8 mouse cellular contexts compared by ENCODE assay signal in the genomic region with DNA sequence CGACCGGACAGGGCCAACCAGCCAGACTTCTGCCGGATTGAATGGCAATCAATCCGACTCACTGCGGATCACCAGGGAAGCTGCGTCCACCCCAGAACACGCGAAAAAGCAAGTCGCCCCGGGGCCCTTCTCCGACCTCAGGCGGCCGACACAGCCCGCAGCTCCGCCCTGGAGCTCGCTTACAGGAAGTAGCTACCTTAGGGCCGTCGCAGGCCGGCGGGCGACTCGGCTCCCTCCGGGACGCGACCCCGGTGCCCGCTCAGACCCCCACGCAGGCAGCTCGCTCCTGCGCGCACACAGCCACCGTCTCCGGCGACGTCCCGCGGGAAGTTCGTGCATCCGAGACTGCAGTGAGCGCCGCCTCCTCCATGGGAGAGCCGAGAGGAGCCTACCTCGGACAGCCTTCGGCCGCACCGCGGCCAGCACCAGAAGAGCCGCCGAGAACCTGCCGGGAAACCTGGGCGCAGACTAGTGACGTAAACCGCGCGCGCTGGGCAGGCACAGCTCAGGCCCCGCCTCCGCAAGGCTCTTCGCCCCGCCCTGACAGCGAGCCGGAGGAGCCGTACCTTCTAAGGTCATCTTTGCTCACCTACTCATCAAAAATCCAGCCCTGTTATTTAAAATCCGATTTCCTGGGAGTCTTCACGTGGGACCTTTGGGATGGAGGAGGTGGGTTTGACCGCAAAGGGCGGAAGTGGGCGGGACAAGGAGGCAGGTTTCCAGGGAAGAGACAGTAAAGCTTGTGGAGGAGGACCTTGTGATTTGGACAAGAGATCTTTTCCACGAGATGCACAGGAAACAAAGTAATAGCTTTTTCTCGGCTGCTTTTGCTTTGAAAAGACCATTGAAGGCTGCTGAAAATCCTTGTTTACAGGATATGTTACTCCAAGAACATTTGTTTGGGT. TPM values are rescaled to one million over a fixed set of nuclear protein-coding genes. Genes with fewer than 3 reads are reported as not detected.
A peak's percentile ranks its signal among the peaks of the same experiment; 100 is the strongest.
DNase-seq lines count a peak whose midpoint lies in the region; ATAC-seq and TF ChIP-seq lines count a peak whose summit lies in the region.

Gene Nipa2, minus strand, starts transcription at position 473 of the 905 bp plus-strand sequence.

- no peak for TF ChIP-seq RAD21 in CH12.LX (IDR thresholded peaks at IDR 0.05; ENCODE audit: low read depth, low read length)

- in situ Hi-C loops in CH12.LX (cut with MboI; ENCODE audit: low pct_ligation_motif_present, low pct_unique_long_range_greater_than_20kb, low sequenced_read_pairs), result no loop called here

- peak within 1 kb of the TSS; percentile 73 for H3K4me2 ChIP-seq in CH12.LX (ENCODE audit: insufficient read depth, low read depth, poor library complexity, severe bottlenecking)
- peak within 1 kb of the TSS; percentile 63 for H3K4me2 ChIP-seq in forebrain, embryonic 11.5 days (ENCODE audit: low read depth, low read length, severe bottlenecking)
- peak within 1 kb of the TSS; percentile 88 for H3K4me2 ChIP-seq in heart, embryonic 16.5 days (ENCODE audit: low read depth, low read length)
- peak within 1 kb of the TSS; percentile 73 for H3K4me2 ChIP-seq in liver, embryonic 15.5 days
- H3K4me2 ChIP-seq in neural tube, embryonic 12.5 days (replicated peaks), result peak within 1 kb of the TSS; percentile 70

- TF ChIP-seq CTCF in CH12.LX (conservative IDR thresholded peaks at IDR 0.05 in 1 of 2, IDR thresholded peaks at IDR 0.05 in 1 of 2; ENCODE audit: low read depth in 2 of 2, low read length in 2 of 2), result no peak

- H3K27ac ChIP-seq in CH12.LX (ENCODE audit: insufficient read depth, low read depth), result peak within 1 kb of the TSS; percentile 83
- H3K27ac ChIP-seq in forebrain, embryonic 11.5 days (ENCODE audit: low read depth, low read length), result peak within 1 kb of the TSS; percentile 77
- H3K27ac ChIP-seq in heart, embryonic 16.5 days (ENCODE audit: low read length), result peak within 1 kb of the TSS; percentile 89
- H3K27ac ChIP-seq in liver, embryonic 15.5 days (replicated peaks), result peak within 1 kb of the TSS; percentile 91
- H3K27ac ChIP-seq in neural tube, embryonic 12.5 days, result peak within 1 kb of the TSS; percentile 67

- H3K36me3 ChIP-seq in CH12.LX (replicated peaks in 1 of 2; ENCODE audit: control insufficient read depth in 1 of 2, insufficient read depth in 1 of 2, low read length in 1 of 2), result peaks cover 0 to 12% of the 10 kb centered on the region in 2 experiments
- H3K36me3 ChIP-seq in forebrain, embryonic 11.5 days (ENCODE audit: control insufficient read depth, insufficient read depth, low read length), result no peaks in the 10 kb centered on the region
- no peaks in the 10 kb centered on the region for H3K36me3 ChIP-seq in heart, embryonic 16.5 days (ENCODE audit: control insufficient read depth, insufficient read depth)
- peaks cover 11% of the 10 kb centered on the region; the same call in 1 of the 2 replicates for H3K36me3 ChIP-seq in liver, embryonic 15.5 days (replicated peaks)
- no peaks in the 10 kb centered on the region for H3K36me3 ChIP-seq in neural tube, embryonic 12.5 days

- H3K4me3 ChIP-seq in CH12.LX (replicated peaks in 1 of 3; ENCODE audit: low read depth in 2 of 3, low read length in 2 of 3, poor library complexity in 1 of 3), result peak within 1 kb of the TSS; percentile 84 to 98 (median 93)
- peak within 1 kb of the TSS; percentile 89 for H3K4me3 ChIP-seq in forebrain, embryonic 11.5 days (ENCODE audit: low read depth, low read length)
- H3K4me3 ChIP-seq in heart, embryonic 16.5 days (ENCODE audit: low read length), result peak within 1 kb of the TSS; percentile 96
- peak within 1 kb of the TSS; percentile 87 for H3K4me3 ChIP-seq in liver, embryonic 15.5 days (replicated peaks)
- peak within 1 kb of the TSS; percentile 90 for H3K4me3 ChIP-seq in neural tube, embryonic 12.5 days

- TF ChIP-seq POLR2A in CH12.LX (IDR thresholded peaks at IDR 0.05; ENCODE audit: low read depth, low read length), result peak; percentile 98

- H3K9ac ChIP-seq in CH12.LX (ENCODE audit: insufficient read depth, low read depth), result peak within 1 kb of the TSS; percentile 88
- H3K9ac ChIP-seq in forebrain, embryonic 11.5 days (ENCODE audit: low read length), result peak within 1 kb of the TSS; percentile 89
- H3K9ac ChIP-seq in heart, embryonic 16.5 days (ENCODE audit: low read length), result peak within 1 kb of the TSS; percentile 96
- peak within 1 kb of the TSS; percentile 89 for H3K9ac ChIP-seq in liver, embryonic 15.5 days
- H3K9ac ChIP-seq in neural tube, embryonic 12.5 days, result peak within 1 kb of the TSS; percentile 89

- H3K9me3 ChIP-seq in CH12.LX (replicated peaks; ENCODE audit: low read length), result no peaks in the 10 kb centered on the region
- no peaks in the 10 kb centered on the region for H3K9me3 ChIP-seq in forebrain, embryonic 11.5 days (ENCODE audit: control insufficient read depth, low read length)
- H3K9me3 ChIP-seq in heart, embryonic 16.5 days (replicated peaks; ENCODE audit: control insufficient read depth, low read length), result no peaks in the 10 kb centered on the region
- H3K9me3 ChIP-seq in liver, embryonic 15.5 days (replicated peaks), result no peaks in the 10 kb centered on the region
- no peaks in the 10 kb centered on the region for H3K9me3 ChIP-seq in neural tube, embryonic 12.5 days

- no peaks in the 10 kb centered on the region for H3K27me3 ChIP-seq in CH12.LX (replicated peaks)
- no peaks in the 10 kb centered on the region for H3K27me3 ChIP-seq in forebrain, embryonic 11.5 days (ENCODE audit: control insufficient read depth, insufficient read depth, low read length)
- no peaks in the 10 kb centered on the region for H3K27me3 ChIP-seq in heart, embryonic 16.5 days (ENCODE audit: control insufficient read depth, insufficient read depth, low read length)
- H3K27me3 ChIP-seq in liver, embryonic 15.5 days, result no peaks in the 10 kb centered on the region
- H3K27me3 ChIP-seq in neural tube, embryonic 12.5 days (replicated peaks), result no peaks in the 10 kb centered on the region

- dilution Hi-C loops in CH12.LX (cut with MboI; ENCODE audit: extremely low pct_ligation_motif_present, extremely low pct_unique_long_range_greater_than_20kb, low sequenced_read_pairs), result no loop called here

- TF ChIP-seq EP300 in CH12.LX (IDR thresholded peaks at IDR 0.05; ENCODE audit: low read length), result no peak

- H3K79me2 ChIP-seq in CH12.LX (replicated peaks; ENCODE audit: control insufficient read depth, extremely low read depth, insufficient read depth, poor library complexity, severe bottlenecking), result peaks cover 30% of the 10 kb centered on the region

- peak; percentile 89 for DNase-seq in CH12.LX (ENCODE audit: extremely low read depth)
- peak; percentile 85 for DNase-seq in c-Kit-positive CD71-positive TER-119-negative erythroid progenitor cells, embryonic 14.5 days (ENCODE audit: low read depth)
- peak; percentile 96 for DNase-seq in forebrain, embryonic 11.5 days (ENCODE audit: low spot score)
- peak; percentile 94 to 98 for DNase-seq in kidney, postnatal 36 days
- peak; percentile 87 for DNase-seq in telencephalon, adult 2 months (ENCODE audit: low read depth, low spot score)

- ATAC-seq in forebrain, embryonic 11.5 days (replicated peaks; ENCODE audit: low FRiP score), result peak; percentile 99
- peak; percentile 95 for ATAC-seq in heart, embryonic 16.5 days (replicated peaks; ENCODE audit: extremely low read depth, insufficient read depth, low FRiP score)
- peak; percentile 97 for ATAC-seq in liver, embryonic 15.5 days (ENCODE audit: insufficient read depth)
- ATAC-seq in neural tube, embryonic 12.5 days (ENCODE audit: low FRiP score, low read depth), result peak; percentile 98

- H3K4me1 ChIP-seq in CH12.LX (ENCODE audit: control insufficient read depth in 1 of 2, insufficient read depth in 2 of 2), result peaks cover 2 to 35% of the 10 kb centered on the region in 2 experiments; a peak in 3 of 4 replicates
- no peaks in the 10 kb centered on the region; the same call in 1 of the 2 replicates for H3K4me1 ChIP-seq in forebrain, embryonic 11.5 days (replicated peaks; ENCODE audit: control insufficient read depth, insufficient read depth, low read length)
- H3K4me1 ChIP-seq in heart, embryonic 16.5 days (ENCODE audit: control insufficient read depth, insufficient read depth, low read length), result peaks cover 11% of the 10 kb centered on the region
- H3K4me1 ChIP-seq in liver, embryonic 15.5 days (replicated peaks), result peaks cover 34% of the 10 kb centered on the region
- no peaks in the 10 kb centered on the region for H3K4me1 ChIP-seq in neural tube, embryonic 12.5 days

- under 1% methylated on average over 58 of the region's 70 CpGs for WGBS in forebrain, embryonic 11.5 days
- WGBS in heart, embryonic 16.5 days, result under 1% methylated on average over 70 of the region's 70 CpGs
- WGBS in liver, embryonic 15.5 days (ENCODE audit: insufficient replicate concordance), result under 1% methylated on average over 70 of the region's 70 CpGs
- WGBS in neural tube, embryonic 12.5 days, result under 1% methylated on average over 70 of the region's 70 CpGs

TF ChIP-seq in CH12.LX, 34 proteins besides CTCF, POLR2A, EP300 and RAD21 (continues in another document):
- TF ChIP-seq MXI1 (IDR thresholded peaks at IDR 0.05; ENCODE audit: low read depth, low read length) (peak; percentile 84; the same call in 1 of the 2 replicates), ZC3H11A (IDR thresholded peaks at IDR 0.05; ENCODE audit: low read depth, low read length) (no peak), SIN3A (IDR thresholded peaks at IDR 0.05; ENCODE audit: low read length) (peak; percentile 77; the same call in 1 of the 2 replicates), MEF2A (IDR thresholded peaks at IDR 0.05; ENCODE audit: borderline replicate concordance, low read depth, low read length) (0 out of 2 replicates have a peak, but pooled peaks have one; percentile 29), NELFE (IDR thresholded peaks at IDR 0.05; ENCODE audit: low read depth, low read length) (peak; percentile 96), HCFC1 (IDR thresholded peaks at IDR 0.05; ENCODE audit: low read depth, low read length) (peak; percentile 85), MAFK (IDR thresholded peaks at IDR 0.05; ENCODE audit: insufficient replicate concordance, low read length) (no peak), RCOR1 (conservative IDR thresholded peaks at IDR 0.05; ENCODE audit: low read depth, low read length) (no peak), BHLHE40 (IDR thresholded peaks at IDR 0.05; ENCODE audit: low read depth, low read length) (no peak), NRF1 (IDR thresholded peaks at IDR 0.05; ENCODE audit: low read depth, low read length) (0 out of 2 replicates have a peak, but pooled peaks have one; percentile 32), ZMIZ1 (IDR thresholded peaks at IDR 0.05; ENCODE audit: low read depth, low read length) (peak; percentile 84; the same call in 1 of the 2 replicates)

RNA-seq across cellular contexts. Expression of gene Nipa2, which starts in this region (rescaled TPM):
- total RNA-seq in CH12.LX (2012; rRNA removed) (24.4 and 34.0 TPM in 2 replicates), CH12.LX (2014; rRNA removed) (50.4 and 61.4 TPM in 2 replicates)
- 44.0 and 45.2 TPM in 2 replicates for polyA plus RNA-seq in CH12.LX (2012; ENCODE audit: insufficient read length, low read depth)
- 49.9 and 51.5 TPM in 2 replicates for polyA plus RNA-seq in forebrain, embryonic 11.5 days (2014; fragmentation: Nextera tagmentation; extraction: Ambion mirVana)
- 31.9 and 33.8 TPM in 2 replicates for polyA plus RNA-seq in heart, embryonic 16.5 days (2015; fragmentation: Nextera tagmentation; extraction: Ambion mirVana)
- polyA plus RNA-seq in liver, embryonic 15.5 days (2015; fragmentation: Nextera tagmentation; extraction: Ambion mirVana), result 21.0 and 23.6 TPM in 2 replicates
- polyA plus RNA-seq in neural tube, embryonic 12.5 days (2016; fragmentation: Nextera tagmentation; extraction: Ambion mirVana), result 52.3 and 54.5 TPM in 2 replicates

Comparison
In these comparisons a context has a peak if more than half of its experiments do, and no peak if none do; other contexts are left out.
1. Peak in every context shown above with its lines: DNase-seq, ATAC-seq, H3K4me3 ChIP-seq and H3K27ac ChIP-seq.